Mouse (Mus musculus) thymus, postnatal 10 days (tissue): ENCODE results near the gene Tspan18.

ENCODE experiments used
- DNase-seq, 2 experiments: peaks; one replicate each; pipeline ENCODE4 v3.0.0; 2021; ENCODE audit warnings: low spot score in 2 of 2

The Tspan18 gene

GRCm38 (mm10) chr2:93339373-93340106 lies 5.2 kb upstream of the Tspan18 start:
- no peak for DNase-seq

GRCm38 (mm10) chr2:93335996-93336395 lies 1.7 kb upstream of the Tspan18 start:
- DNase-seq = no peak

GRCm38 (mm10) chr2:93333241-93333816 lies 976 bp downstream of the Tspan18 start:
- peak; percentile 33 to 79 for DNase-seq

- no peak for DNase-seq
Measured at GRCm38 (mm10) chr2:93332277-93332676, 2.0 kb downstream of the Tspan18 start.

- DNase-seq = no peak
Measured at GRCm38 (mm10) chr2:93331121-93331520, 3.2 kb downstream of the Tspan18 start.

- DNase-seq = no peak
Measured at GRCm38 (mm10) chr2:93329120-93329519, 5.2 kb downstream of the Tspan18 start.

GRCm38 (mm10) chr2:93327915-93328555 lies 6.3 kb downstream of the Tspan18 start:
- no peak for DNase-seq

- DNase-seq = no peak
Measured at GRCm38 (mm10) chr2:93324681-93325080, 9.6 kb downstream of the Tspan18 start.

GRCm38 (mm10) chr2:93321946-93322345 lies 12.4 kb downstream of the Tspan18 start:
- no peak for DNase-seq

GRCm38 (mm10) chr2:93320267-93320666 lies 14.0 kb downstream of the Tspan18 start:
- no peak for DNase-seq

GRCm38 (mm10) chr2:93319598-93319997 lies 14.7 kb downstream of the Tspan18 start:
- DNase-seq = no peak

GRCm38 (mm10) chr2:93318781-93319349 lies 15.4 kb downstream of the Tspan18 start:
- DNase-seq = no peak

- DNase-seq = no peak
Measured at GRCm38 (mm10) chr2:93313768-93314632, 20.3 kb downstream of the Tspan18 start.

- DNase-seq = no peak
Measured at GRCm38 (mm10) chr2:93312458-93312857, 21.8 kb downstream of the Tspan18 start.

GRCm38 (mm10) chr2:93309724-93310413 lies 24.4 kb downstream of the Tspan18 start:
- no peak for DNase-seq

- DNase-seq = no peak
Measured at GRCm38 (mm10) chr2:93306898-93307297, 27.4 kb downstream of the Tspan18 start.

- no peak for DNase-seq
Measured at GRCm38 (mm10) chr2:93304273-93304634, 30.1 kb downstream of the Tspan18 start.

GRCm38 (mm10) chr2:93303585-93304272 lies 30.6 kb downstream of the Tspan18 start:
- DNase-seq = no peak

- no peak for DNase-seq
Measured at GRCm38 (mm10) chr2:93303260-93303584, 31.1 kb downstream of the Tspan18 start.

- no peak for DNase-seq
Measured at GRCm38 (mm10) chr2:93297656-93298055, 36.6 kb downstream of the Tspan18 start.
